Comparison of ENCODE assay signal across 10 mouse cellular contexts in genomic region chr1:93063694-93064093, GRCm38 (mm10). TPM values are rescaled to one million over a fixed set of nuclear protein-coding genes. Genes with fewer than 3 reads are reported as not detected.
DNase-seq lines count a peak whose midpoint lies in the region; ATAC-seq and TF ChIP-seq lines count a peak whose summit lies in the region.
"Had no signal": no experiment of that assay in that cellular context is flagged by ENCODE, and none has a peak within 500 bp of the region (broad histone marks: within the 10 kb centered on the region; RNA-seq: fewer than 3 reads in every experiment).

No protein-coding gene starts in this region.

- DNase-seq in forebrain, embryonic 11.5 days (ENCODE audit: low spot score): no peak
- DNase-seq in neural tube, embryonic 10.5 days (ENCODE audit: extremely low spot score, low spot score): no peak
- DNase-seq in forelimb bud, embryonic 11.5 days (ENCODE audit: low read depth, low spot score): peak; percentile 7
- peak; percentile 56 for DNase-seq in ovary, postnatal 14 days (ENCODE audit: low spot score)
- DNase-seq in midbrain, embryonic 10.5 days (ENCODE audit: low spot score): no peak
- DNase-seq in liver, postnatal 0 days: no peak
- DNase-seq: heart, adult 18-20 months had no signal

- no peaks in the 10 kb centered on the region for H3K4me1 ChIP-seq in forebrain, embryonic 12.5 days
- H3K4me1 ChIP-seq in forebrain, embryonic 11.5 days (replicated peaks; ENCODE audit: control insufficient read depth, insufficient read depth, low read length): no peaks in the 10 kb centered on the region
- H3K4me1 ChIP-seq in neural tube, embryonic 14.5 days (ENCODE audit: control insufficient read depth, insufficient read depth, low read length): no peaks in the 10 kb centered on the region
- H3K4me1 ChIP-seq in midbrain, embryonic 10.5 days: no peaks in the 10 kb centered on the region
- H3K4me1 ChIP-seq in liver, postnatal 0 days (ENCODE audit: insufficient read depth): no peaks in the 10 kb centered on the region

- TF ChIP-seq CTCF in liver, postnatal 0 days (IDR thresholded peaks at IDR 0.05; ENCODE audit: low read depth): no peak

- WGBS in forebrain, embryonic 12.5 days: 82% methylated on average over 5 of the region's 5 CpGs
- 80% methylated on average over 5 of the region's 5 CpGs for WGBS in forebrain, embryonic 11.5 days
- WGBS in neural tube, embryonic 14.5 days: 81% methylated on average over 5 of the region's 5 CpGs
- 84% methylated on average over 5 of the region's 5 CpGs for WGBS in midbrain, embryonic 10.5 days
- WGBS in liver, postnatal 0 days (ENCODE audit: insufficient replicate concordance): 64% methylated on average over 5 of the region's 5 CpGs

- H3K9me3 ChIP-seq in forebrain, embryonic 12.5 days: no peaks in the 10 kb centered on the region
- H3K9me3 ChIP-seq in forebrain, embryonic 11.5 days (ENCODE audit: control insufficient read depth, low read length): no peaks in the 10 kb centered on the region
- H3K9me3 ChIP-seq in neural tube, embryonic 14.5 days (ENCODE audit: control insufficient read depth, low read length): no peaks in the 10 kb centered on the region
- H3K9me3 ChIP-seq in midbrain, embryonic 10.5 days (replicated peaks): no peaks in the 10 kb centered on the region
- H3K9me3 ChIP-seq in liver, postnatal 0 days (ENCODE audit: low read length): no peaks in the 10 kb centered on the region

- no peak overlapping the region for H3K4me3 ChIP-seq in forebrain, embryonic 12.5 days (replicated peaks)
- H3K4me3 ChIP-seq in forebrain, embryonic 11.5 days (ENCODE audit: low read depth, low read length): no peak overlapping the region
- no peak overlapping the region for H3K4me3 ChIP-seq in neural tube, embryonic 14.5 days (ENCODE audit: low read depth, low read length)
- no peak overlapping the region for H3K4me3 ChIP-seq in midbrain, embryonic 10.5 days
- H3K4me3 ChIP-seq in liver, postnatal 0 days (ENCODE audit: low read depth, low read length): no peak overlapping the region

- peaks cover 96% of the 10 kb centered on the region for H3K36me3 ChIP-seq in forebrain, embryonic 12.5 days (replicated peaks)
- H3K36me3 ChIP-seq in forebrain, embryonic 11.5 days (ENCODE audit: control insufficient read depth, insufficient read depth, low read length): peaks cover 6% of the 10 kb centered on the region
- peaks cover 87% of the 10 kb centered on the region for H3K36me3 ChIP-seq in neural tube, embryonic 14.5 days (ENCODE audit: control insufficient read depth, insufficient read depth, low read length)
- H3K36me3 ChIP-seq in midbrain, embryonic 10.5 days: peaks cover 95% of the 10 kb centered on the region
- no peaks in the 10 kb centered on the region for H3K36me3 ChIP-seq in liver, postnatal 0 days (replicated peaks; ENCODE audit: insufficient read depth, low read length)

- no peak for TF ChIP-seq EP300 in liver, postnatal 0 days (IDR thresholded peaks at IDR 0.05; ENCODE audit: low read depth)

- H3K9ac ChIP-seq in forebrain, embryonic 12.5 days: 0 out of 2 replicates have a peak overlapping the region, but pooled peaks have one; percentile 4
- H3K9ac ChIP-seq in forebrain, embryonic 11.5 days (ENCODE audit: low read length): no peak overlapping the region
- no peak overlapping the region for H3K9ac ChIP-seq in neural tube, embryonic 14.5 days (replicated peaks; ENCODE audit: low read depth, low read length)
- H3K9ac ChIP-seq in liver, postnatal 0 days (replicated peaks): no peak overlapping the region

- ATAC-seq in forebrain, embryonic 12.5 days (ENCODE audit: low FRiP score): no peak
- ATAC-seq in forebrain, embryonic 11.5 days (replicated peaks; ENCODE audit: low FRiP score): no peak
- 0 out of 2 replicates have a peak, but pooled peaks have one; percentile 19 for ATAC-seq in neural tube, embryonic 14.5 days (ENCODE audit: low read depth)
- no peak for ATAC-seq in liver, postnatal 0 days

- H3K4me2 ChIP-seq in forebrain, embryonic 12.5 days: no peak overlapping the region
- H3K4me2 ChIP-seq in forebrain, embryonic 11.5 days (ENCODE audit: low read depth, low read length, severe bottlenecking): no peak overlapping the region
- no peak overlapping the region for H3K4me2 ChIP-seq in neural tube, embryonic 14.5 days (ENCODE audit: low read depth, low read length)
- H3K4me2 ChIP-seq in liver, postnatal 0 days (ENCODE audit: low read depth, low read length): no peak overlapping the region

- H3K27ac ChIP-seq in forebrain, embryonic 12.5 days: no peak overlapping the region
- no peak overlapping the region for H3K27ac ChIP-seq in forebrain, embryonic 11.5 days (ENCODE audit: low read depth, low read length)
- H3K27ac ChIP-seq in neural tube, embryonic 14.5 days (ENCODE audit: low read depth, low read length): no peak overlapping the region
- no peak overlapping the region for H3K27ac ChIP-seq in midbrain, embryonic 10.5 days (replicated peaks)
- H3K27ac ChIP-seq in liver, postnatal 0 days (ENCODE audit: low read depth): no peak overlapping the region

- no peaks in the 10 kb centered on the region for H3K27me3 ChIP-seq in forebrain, embryonic 12.5 days
- no peaks in the 10 kb centered on the region for H3K27me3 ChIP-seq in forebrain, embryonic 11.5 days (ENCODE audit: control insufficient read depth, insufficient read depth, low read length)
- no peaks in the 10 kb centered on the region for H3K27me3 ChIP-seq in neural tube, embryonic 14.5 days (ENCODE audit: control insufficient read depth, insufficient read depth, low read length)
- H3K27me3 ChIP-seq in midbrain, embryonic 10.5 days (ENCODE audit: low read depth, poor library complexity, severe bottlenecking): no peaks in the 10 kb centered on the region
- no peaks in the 10 kb centered on the region for H3K27me3 ChIP-seq in liver, postnatal 0 days (ENCODE audit: insufficient read depth, low read length)

RNA-seq across cellular contexts. Expression of gene Kif1a, which starts 38.1 kb away (rescaled TPM):
- 129 and 140 TPM in 2 replicates for polyA plus RNA-seq in forebrain, embryonic 12.5 days (2016; fragmentation: Nextera tagmentation; extraction: Ambion mirVana)
- polyA plus RNA-seq in forebrain, embryonic 11.5 days (2014; fragmentation: Nextera tagmentation; extraction: Ambion mirVana): 79.7 and 86.0 TPM in 2 replicates
- 377 and 438 TPM in 2 replicates for polyA plus RNA-seq in neural tube, embryonic 14.5 days (2014; fragmentation: Nextera tagmentation; extraction: Ambion mirVana)
- polyA plus RNA-seq in midbrain, embryonic 10.5 days (2016; fragmentation: Nextera tagmentation; extraction: Ambion mirVana): 39.3 and 63.0 TPM in 2 replicates
- 0.17 and 0.28 TPM in 2 replicates for polyA plus RNA-seq in liver, postnatal 0 days (2015; fragmentation: Nextera tagmentation; extraction: Ambion mirVana)

RNA-seq across cellular contexts. Expression of gene Aqp12, which starts 57.6 kb away (rescaled TPM):
- polyA plus RNA-seq in forebrain, embryonic 12.5 days (2016; fragmentation: Nextera tagmentation; extraction: Ambion mirVana): not detected in 2 replicates
- not detected in 2 replicates for polyA plus RNA-seq in forebrain, embryonic 11.5 days (2014; fragmentation: Nextera tagmentation; extraction: Ambion mirVana)
- not detected in 2 replicates for polyA plus RNA-seq in neural tube, embryonic 14.5 days (2014; fragmentation: Nextera tagmentation; extraction: Ambion mirVana)
- polyA plus RNA-seq in midbrain, embryonic 10.5 days (2016; fragmentation: Nextera tagmentation; extraction: Ambion mirVana): not detected in 2 replicates
- not detected in 2 replicates for polyA plus RNA-seq in liver, postnatal 0 days (2015; fragmentation: Nextera tagmentation; extraction: Ambion mirVana)
- polyA plus RNA-seq: liver, adult 2 months had no signal

Comparison
In these comparisons a context has a peak if more than half of its experiments do, and no peak if none do; other contexts are left out.
1. DNase-seq: peak in forelimb bud, embryonic 11.5 days (single experiment) and ovary, postnatal 14 days (single experiment); none in forebrain, embryonic 11.5 days (single experiment), neural tube, embryonic 10.5 days (single experiment), midbrain, embryonic 10.5 days (single experiment) and liver, postnatal 0 days (single experiment).
2. RNA of gene Kif1a, which starts 38.1 kb away (polyA plus RNA-seq): 377 to 438 TPM in neural tube, embryonic 14.5 days, 129 to 140 TPM in forebrain, embryonic 12.5 days, 79.7 to 86.0 TPM in forebrain, embryonic 11.5 days and 39.3 to 63.0 TPM in midbrain, embryonic 10.5 days; 0.17 to 0.28 TPM in liver, postnatal 0 days; every median in the first group is over 10 times any median in the second.